Mouse (Mus musculus): Measurements from ENCODE around the gene Rnaset2b. TPM values are rescaled to one million over a fixed set of nuclear protein-coding genes. Genes with fewer than 3 reads are reported as not detected.
"Not testable (repeated sequence)": the region's sequence is repeated elsewhere in the genome, so short reads cannot be mapped to it uniquely, and the experiment has no call there.

Rnaset2b gene
- polyA plus RNA-seq, 1 experiment from 2014 or later, result 185 TPM

GRCm38 (mm10) chr17:7033192-7034166 lies 63.0 kb downstream of the Rnaset2b start:
- H3K4me1 ChIP-seq; ATAC-seq (ENCODE audit: low FRiP score, low read depth); H3K27me3 ChIP-seq; H3K27ac ChIP-seq; H3K4me2 ChIP-seq (replicated peaks); H3K9ac ChIP-seq; H3K4me3 ChIP-seq; H3K9me3 ChIP-seq; H3K36me3 ChIP-seq: not testable (repeated sequence)
- 53% methylated on average over 3 of the region's 17 CpGs for WGBS

Other genes with a start within 250 kb of the Rnaset2b start
- gene Ezr, start 187.8 kb upstream of the Rnaset2b start, polyA plus RNA-seq (2015; fragmentation: Nextera tagmentation; extraction: Ambion mirVana), result 47.5 and 51.9 TPM in 2 replicates
- 42.9 and 45.8 TPM in 2 replicates for gene Rsph3b, start 22.0 kb upstream of the Rnaset2b start, polyA plus RNA-seq (2015; fragmentation: Nextera tagmentation; extraction: Ambion mirVana)
- gene Tagap1, start 9.5 kb upstream of the Rnaset2b start, polyA plus RNA-seq (2015; fragmentation: Nextera tagmentation; extraction: Ambion mirVana), result 61.3 and 61.8 TPM in 2 replicates
- gene Gm49721, start 8.3 kb downstream of the Rnaset2b start, polyA plus RNA-seq (2015; fragmentation: Nextera tagmentation; extraction: Ambion mirVana), result 0.23 and 0.32 TPM in 2 replicates
- gene Gm1604a, start 54.9 kb downstream of the Rnaset2b start, polyA plus RNA-seq (2015; fragmentation: Nextera tagmentation; extraction: Ambion mirVana), result not detected in 2 replicates
- 14.6 and 16.0 TPM in 2 replicates for gene Rps6ka2, start 199.5 kb downstream of the Rnaset2b start, polyA plus RNA-seq (2015; fragmentation: Nextera tagmentation; extraction: Ambion mirVana)

Measured in limb, embryonic 13.5 days (tissue).